Mouse (Mus musculus): ENCODE results near the gene Src. TPM values are rescaled to one million over a fixed set of nuclear protein-coding genes. Genes with fewer than 3 reads are reported as not detected.
A peak's percentile ranks its signal among the peaks of the same experiment; 100 is the strongest.

Src gene
- polyA plus RNA-seq, 1 experiment from 2014 or later: 16.1 TPM

DNA sequence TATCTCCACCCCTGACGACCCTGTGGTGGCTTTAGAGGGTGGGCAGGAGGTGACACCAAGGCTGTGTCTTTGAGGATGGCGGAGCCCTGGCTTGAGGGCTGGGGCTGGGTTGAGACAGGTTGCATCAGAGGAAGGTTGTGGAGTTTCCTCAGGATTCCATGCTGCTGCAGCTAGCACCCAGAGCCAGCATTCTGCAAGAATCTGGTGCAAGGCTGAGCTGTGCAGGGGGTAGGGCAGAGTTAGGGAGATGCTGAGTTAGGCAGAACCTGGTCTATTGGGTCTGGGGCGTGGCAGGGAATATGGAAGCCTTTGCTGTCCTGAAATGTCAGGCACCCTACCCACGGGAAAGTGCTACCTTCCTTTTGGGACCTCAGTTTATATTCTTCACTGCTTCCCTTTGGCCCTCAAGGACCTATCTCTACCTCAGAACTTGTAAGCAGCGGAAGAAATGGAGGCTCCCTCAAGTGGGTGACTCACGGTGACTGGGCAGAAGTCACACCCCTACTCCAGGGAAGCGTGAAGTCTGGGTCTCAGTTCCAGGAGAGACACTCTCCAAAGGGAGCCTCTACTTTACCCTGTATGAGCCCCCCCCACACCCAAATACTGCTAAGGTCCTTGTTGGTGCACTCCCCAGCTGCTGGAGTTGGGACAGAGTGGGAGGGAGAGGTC lies 33.3 kb downstream of the Src start:
- Histone ChIP-seq H3K36me3 (peaks cover 57% of the 10 kb centered on the region), H3K4me1 (peaks cover 4% of the 10 kb centered on the region), H3K27me3 (ENCODE audit: low read depth, poor library complexity, severe bottlenecking) (peaks cover 11% of the 10 kb centered on the region), H3K27ac (replicated peaks) (no peak overlapping the region), H3K4me3 (no peak overlapping the region), H3K9me3 (replicated peaks) (no peaks in the 10 kb centered on the region)
- WGBS: 90% methylated on average over 7 of the region's 7 CpGs
- no peak for DNase-seq (ENCODE audit: low spot score)

DNA sequence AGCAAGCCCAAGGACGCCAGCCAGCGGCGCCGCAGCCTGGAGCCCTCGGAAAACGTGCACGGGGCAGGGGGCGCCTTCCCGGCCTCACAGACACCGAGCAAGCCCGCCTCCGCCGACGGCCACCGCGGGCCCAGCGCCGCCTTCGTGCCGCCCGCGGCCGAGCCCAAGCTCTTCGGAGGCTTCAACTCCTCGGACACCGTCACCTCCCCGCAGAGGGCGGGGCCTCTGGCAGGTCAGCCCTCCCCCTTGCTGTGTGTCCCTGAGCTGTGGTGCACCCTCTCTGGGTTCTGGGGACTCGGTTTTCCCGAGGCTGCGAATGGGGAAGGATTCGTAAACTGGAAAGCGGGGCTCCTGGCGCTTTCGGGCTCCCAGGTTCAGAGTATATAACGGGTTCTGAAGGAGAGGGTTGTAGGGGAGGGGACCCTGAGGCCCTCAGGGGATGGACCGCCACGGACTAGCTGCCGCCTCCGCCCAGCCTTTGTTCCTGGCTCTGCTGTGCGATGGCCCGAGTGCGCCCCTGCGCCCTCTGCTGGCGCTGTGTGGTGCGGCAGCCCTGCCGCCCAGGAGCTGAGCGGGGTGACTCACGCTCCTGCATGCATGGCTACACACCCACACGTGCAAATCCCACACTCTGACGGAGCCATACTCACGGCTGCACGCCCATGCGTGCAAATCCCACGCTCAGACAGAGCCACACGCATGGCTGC lies 39.0 kb downstream of the Src start:
- under 1% methylated on average over 56 of the region's 56 CpGs for WGBS
- Histone ChIP-seq H3K36me3 (peaks cover 38% of the 10 kb centered on the region), H3K27ac (replicated peaks) (peak overlapping the region; percentile 99), H3K4me3 (peak overlapping the region; percentile 52), H3K9me3 (replicated peaks) (no peaks in the 10 kb centered on the region), H3K4me1 (peaks cover 62% of the 10 kb centered on the region), H3K27me3 (ENCODE audit: low read depth, poor library complexity, severe bottlenecking) (peaks cover 47% of the 10 kb centered on the region)
- peak; percentile 94 for DNase-seq (ENCODE audit: low spot score)

GRCm38 (mm10) chr2:157458472-157458871 lies 40.2 kb downstream of the Src start:
- WGBS: 20% methylated on average over 14 of the region's 14 CpGs
- Histone ChIP-seq H3K36me3 (peaks cover 31% of the 10 kb centered on the region), H3K27me3 (ENCODE audit: low read depth, poor library complexity, severe bottlenecking) (peaks cover 47% of the 10 kb centered on the region), H3K27ac (replicated peaks) (peak overlapping the region; percentile 99), H3K4me1 (peaks cover 74% of the 10 kb centered on the region), H3K9me3 (replicated peaks) (no peaks in the 10 kb centered on the region), H3K4me3 (peak overlapping the region; percentile 17)
- DNase-seq (ENCODE audit: low spot score): peak; percentile 86

DNA sequence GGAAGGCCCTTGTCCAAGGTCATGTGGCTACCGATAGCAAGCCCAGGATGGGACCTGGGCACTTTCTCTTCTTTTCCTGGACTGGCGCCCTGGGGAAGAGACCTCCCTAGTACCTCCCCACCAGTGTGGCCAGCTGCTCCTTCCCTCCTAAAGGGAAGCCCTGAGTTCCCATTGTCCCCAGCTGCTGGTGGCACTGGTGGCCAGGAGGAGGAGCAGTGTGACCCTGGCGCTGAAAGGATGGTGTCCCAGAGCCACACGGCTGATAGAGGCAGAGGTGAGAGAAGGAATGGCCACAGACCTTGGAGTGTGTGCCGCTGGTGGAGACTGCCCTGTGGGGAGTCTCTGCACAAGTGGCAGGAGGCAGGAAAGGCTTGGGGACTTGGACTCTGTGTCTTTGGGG lies 41.5 kb downstream of the Src start:
- Histone ChIP-seq H3K27me3 (ENCODE audit: low read depth, poor library complexity, severe bottlenecking) (peaks cover 47% of the 10 kb centered on the region), H3K27ac (replicated peaks) (peak overlapping the region; percentile 99), H3K9me3 (replicated peaks) (no peaks in the 10 kb centered on the region), H3K4me3 (no peak overlapping the region), H3K36me3 (peaks cover 31% of the 10 kb centered on the region), H3K4me1 (peaks cover 83% of the 10 kb centered on the region)
- DNase-seq (ENCODE audit: low spot score): peak; percentile 53
- WGBS: 13% methylated on average over 5 of the region's 5 CpGs

DNA sequence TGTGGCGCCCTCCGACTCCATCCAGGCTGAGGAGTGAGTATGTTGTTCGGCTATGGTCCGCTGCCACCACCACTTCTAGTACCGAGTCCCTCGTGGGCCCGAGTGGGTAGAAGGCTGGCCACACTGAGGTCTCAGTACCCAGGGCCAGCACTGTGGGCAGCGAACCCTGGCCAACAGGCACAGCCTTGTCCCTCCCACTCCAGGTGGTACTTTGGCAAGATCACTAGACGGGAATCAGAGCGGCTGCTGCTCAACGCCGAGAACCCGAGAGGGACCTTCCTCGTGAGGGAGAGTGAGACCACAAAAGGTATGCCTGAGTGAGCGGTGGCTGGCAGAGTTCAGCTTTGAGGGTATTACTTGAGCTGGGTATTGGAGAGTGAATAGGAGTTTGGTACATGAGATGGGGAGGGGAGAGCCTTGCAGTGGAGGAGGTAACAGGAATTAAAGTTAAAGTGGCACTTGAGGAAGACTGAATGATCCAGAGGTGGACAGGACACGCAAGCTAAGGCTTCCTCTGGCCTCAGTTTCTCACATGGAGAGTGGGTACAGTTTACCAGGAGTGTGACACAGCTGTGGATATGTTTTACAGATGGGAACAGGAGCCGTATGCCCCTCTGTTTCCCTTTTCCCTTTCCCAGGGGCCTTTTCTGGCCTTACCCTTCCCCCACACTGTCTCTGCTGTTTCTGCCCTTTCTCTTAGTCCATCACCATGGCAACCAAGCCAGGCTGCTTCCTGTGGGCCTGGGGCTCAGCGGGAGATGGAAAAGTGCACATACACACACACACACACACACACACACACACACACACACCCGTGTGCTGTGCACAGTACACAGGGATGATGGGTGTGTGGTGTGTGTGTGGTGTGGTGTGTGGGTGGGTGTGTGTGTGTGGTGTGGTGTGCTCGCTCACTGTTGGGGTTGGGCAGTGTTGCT lies 44.8 kb downstream of the Src start:
- H3K9me3 ChIP-seq (replicated peaks): no peaks in the 10 kb centered on the region
- peak; percentile 90 for DNase-seq (ENCODE audit: low spot score)
- peaks cover 37% of the 10 kb centered on the region for H3K27me3 ChIP-seq (ENCODE audit: low read depth, poor library complexity, severe bottlenecking)
- H3K36me3 ChIP-seq: peaks cover 53% of the 10 kb centered on the region
- peaks cover 100% of the 10 kb centered on the region for H3K4me1 ChIP-seq
- H3K27ac ChIP-seq (replicated peaks): peak overlapping the region; percentile 99
- 28% methylated on average over 20 of the region's 20 CpGs for WGBS
- peak overlapping the region; percentile 43 for H3K4me3 ChIP-seq

- peak; percentile 54 for DNase-seq (ENCODE audit: low spot score)
- WGBS: 20% methylated on average over 16 of the region's 16 CpGs
- peaks cover 93% of the 10 kb centered on the region for H3K4me1 ChIP-seq
- H3K9me3 ChIP-seq (replicated peaks): no peaks in the 10 kb centered on the region
- peak overlapping the region; percentile 99 for H3K27ac ChIP-seq (replicated peaks)
- peak overlapping the region; percentile 43 for H3K4me3 ChIP-seq
- H3K36me3 ChIP-seq: peaks cover 58% of the 10 kb centered on the region
- H3K27me3 ChIP-seq (ENCODE audit: low read depth, poor library complexity, severe bottlenecking): peaks cover 34% of the 10 kb centered on the region
Measured at GRCm38 (mm10) chr2:157463887-157464745, 45.9 kb downstream of the Src start.

- peaks cover 62% of the 10 kb centered on the region for H3K36me3 ChIP-seq
- H3K27ac ChIP-seq (replicated peaks): peak overlapping the region; percentile 99
- WGBS: 2% methylated on average over 12 of the region's 12 CpGs
- DNase-seq (ENCODE audit: low spot score): peak; percentile 91
- H3K4me1 ChIP-seq: peaks cover 87% of the 10 kb centered on the region
- no peaks in the 10 kb centered on the region for H3K9me3 ChIP-seq (replicated peaks)
- peaks cover 35% of the 10 kb centered on the region for H3K27me3 ChIP-seq (ENCODE audit: low read depth, poor library complexity, severe bottlenecking)
- peak overlapping the region; percentile 43 for H3K4me3 ChIP-seq
Measured at GRCm38 (mm10) chr2:157464746-157465126, 46.5 kb downstream of the Src start.

- Histone ChIP-seq H3K27me3 (ENCODE audit: low read depth, poor library complexity, severe bottlenecking) (peaks cover 29% of the 10 kb centered on the region; the same call in 1 of the 2 replicates), H3K27ac (replicated peaks) (peak overlapping the region; percentile 99), H3K4me3 (no peak overlapping the region), H3K9me3 (replicated peaks) (no peaks in the 10 kb centered on the region), H3K4me1 (peaks cover 79% of the 10 kb centered on the region), H3K36me3 (peaks cover 62% of the 10 kb centered on the region)
- WGBS: 12% methylated on average over 7 of the region's 7 CpGs
- DNase-seq (ENCODE audit: low spot score): peak; percentile 58
Measured at GRCm38 (mm10) chr2:157466836-157467235, 48.6 kb downstream of the Src start.

- Histone ChIP-seq H3K36me3 (peaks cover 60% of the 10 kb centered on the region), H3K27me3 (ENCODE audit: low read depth, poor library complexity, severe bottlenecking) (peaks cover 30% of the 10 kb centered on the region; the same call in 1 of the 2 replicates), H3K4me3 (no peak overlapping the region), H3K9me3 (replicated peaks) (no peaks in the 10 kb centered on the region), H3K4me1 (peaks cover 79% of the 10 kb centered on the region), H3K27ac (replicated peaks) (peak overlapping the region; percentile 53; the same call in 1 of the 2 replicates)
- no peak for DNase-seq (ENCODE audit: low spot score)
- WGBS: 62% methylated on average over 8 of the region's 8 CpGs
Measured at GRCm38 (mm10) chr2:157468130-157468796, 50.0 kb downstream of the Src start.

DNA sequence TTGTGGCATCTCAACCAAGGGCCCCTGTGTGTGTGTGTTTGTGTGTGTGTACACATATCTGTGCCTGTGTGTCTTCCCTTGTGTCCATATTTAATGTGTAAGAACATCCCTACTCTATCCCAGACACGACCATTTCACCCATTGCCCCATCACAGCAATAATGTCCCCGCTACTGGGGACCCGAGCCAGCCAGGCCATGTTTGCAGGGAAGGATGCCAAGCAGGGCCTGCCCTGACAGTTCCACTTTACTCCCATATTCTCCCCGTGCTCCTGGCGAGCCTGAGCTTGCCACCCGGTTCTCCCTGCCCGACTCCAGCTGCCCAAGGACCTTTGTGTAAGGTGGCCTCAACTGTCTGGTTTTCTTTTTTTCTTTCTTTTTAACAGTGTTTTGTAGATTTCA lies 53.0 kb downstream of the Src start:
- H3K4me1 ChIP-seq: peaks cover 79% of the 10 kb centered on the region
- 85% methylated on average over 7 of the region's 7 CpGs for WGBS
- no peak overlapping the region for H3K4me3 ChIP-seq
- DNase-seq (ENCODE audit: low spot score): no peak
- no peaks in the 10 kb centered on the region for H3K9me3 ChIP-seq (replicated peaks)
- H3K27me3 ChIP-seq (ENCODE audit: low read depth, poor library complexity, severe bottlenecking): peaks cover 24% of the 10 kb centered on the region; the same call in 1 of the 2 replicates
- H3K27ac ChIP-seq (replicated peaks): peak overlapping the region; percentile 92; the same call in 1 of the 2 replicates
- H3K36me3 ChIP-seq: peaks cover 52% of the 10 kb centered on the region

- Histone ChIP-seq H3K9me3 (replicated peaks) (no peaks in the 10 kb centered on the region), H3K4me1 (peaks cover 79% of the 10 kb centered on the region), H3K4me3 (no peak overlapping the region), H3K27ac (replicated peaks) (peak overlapping the region; percentile 92), H3K27me3 (ENCODE audit: low read depth, poor library complexity, severe bottlenecking) (peaks cover 24% of the 10 kb centered on the region; the same call in 1 of the 2 replicates), H3K36me3 (peaks cover 47% of the 10 kb centered on the region)
- WGBS: 64% methylated on average over 6 of the region's 6 CpGs
- peak; percentile 13 for DNase-seq (ENCODE audit: low spot score)
Measured at GRCm38 (mm10) chr2:157471737-157472136, 53.5 kb downstream of the Src start.
